Mouse (Mus musculus) bone marrow, adult 2 months (tissue): ENCODE data around the gene Krtap4-9.
"Not testable (repeated sequence)": the region's sequence is repeated elsewhere in the genome, so short reads cannot be mapped to it uniquely, and the experiment has no call there.

Source experiments
- CTCF ChIP-seq: fragments of 200-500 bp; IDR thresholded peaks from 2 replicates; pipeline ENCODE4 v1.5.1; 2011; ENCODE audit warnings: low read length, control low read depth; ENCODE audit not compliant: control insufficient read depth, insufficient read depth
- POLR2A ChIP-seq: fragments of 200-500 bp; IDR thresholded peaks from 2 replicates; pipeline ENCODE4 v1.6.1; 2011; ENCODE audit warnings: low read depth, mild to moderate bottlenecking, control low read depth, low read length, borderline replicate concordance; ENCODE audit not compliant: control insufficient read depth

GRCm38 (mm10) chr11:99798832-99799231 is 13.8 kb downstream of the Krtap4-9 start, which contains the start of gene Gm11569:
- not testable (repeated sequence) for TF ChIP-seq POLR2A, CTCF
